Comparison of ENCODE assay signal across 24 mouse cellular contexts in the genomic region with DNA sequence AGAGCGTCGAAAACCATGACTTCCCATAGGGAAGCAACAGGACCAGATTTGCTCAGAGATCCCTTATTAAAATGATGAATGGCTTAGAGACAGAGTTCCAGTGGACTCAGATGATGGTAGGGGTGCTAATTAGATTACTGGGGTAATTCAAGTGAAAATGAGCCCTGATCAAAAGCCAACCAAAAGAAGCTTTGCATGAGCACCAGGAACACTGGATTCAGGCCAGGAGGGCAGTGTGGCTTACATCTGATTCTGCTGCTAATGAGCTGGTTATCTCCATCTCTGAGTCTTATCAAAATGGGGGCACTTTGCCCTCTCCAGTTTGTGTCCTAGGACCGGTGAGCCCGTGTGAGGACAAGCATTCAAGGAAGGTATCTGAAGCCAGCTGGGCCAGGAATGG.
"Had no signal": no experiment of that assay in that cellular context is flagged by ENCODE, and none has a peak within 500 bp of the region (broad histone marks: within the 10 kb centered on the region; RNA-seq: fewer than 3 reads in every experiment).

No protein-coding gene starts in this region.

- H3K9ac ChIP-seq: limb, embryonic 12.5 days; limb, embryonic 15.5 days; liver, embryonic 14.5 days; liver, postnatal 0 days; lung, embryonic 14.5 days; midbrain, embryonic 13.5 days; neural tube, embryonic 13.5 days; stomach, embryonic 15.5 days had no signal

- H3K4me3 ChIP-seq: layer of hippocampus, adult 2 months; limb, embryonic 12.5 days; limb, embryonic 15.5 days; midbrain, embryonic 13.5 days; myocyte; neural tube, embryonic 13.5 days; stomach, embryonic 15.5 days had no signal

- H3K4me2 ChIP-seq: limb, embryonic 12.5 days; limb, embryonic 15.5 days; liver, embryonic 11.5 days; lung, embryonic 14.5 days; midbrain, embryonic 13.5 days; neural tube, embryonic 13.5 days; stomach, embryonic 15.5 days had no signal

- H3K9me3 ChIP-seq: limb, embryonic 15.5 days; neural tube, embryonic 13.5 days; stomach, embryonic 15.5 days had no signal

- H3K27ac ChIP-seq: kidney, postnatal 0 days; layer of hippocampus, adult 2 months; limb, embryonic 12.5 days; limb, embryonic 15.5 days; liver, embryonic 14.5 days; macrophage; midbrain, embryonic 13.5 days; neural tube, embryonic 13.5 days; stomach, embryonic 15.5 days had no signal

- DNase-seq: kidney, adult 18-20 months; kidney, adult 9 months; kidney, postnatal 25 days; layer of hippocampus, adult 9-11 months; liver, postnatal 0 days; lung, embryonic 14.5 days; right cerebral cortex, postnatal 25 days; spleen, adult 18-20 months; thymus, adult 2 months; thymus, postnatal 14 days; thymus, postnatal 4 days had no signal

- H3K36me3 ChIP-seq: limb, embryonic 12.5 days; limb, embryonic 15.5 days; midbrain, embryonic 13.5 days; neural tube, embryonic 13.5 days; stomach, embryonic 15.5 days had no signal

- ATAC-seq: intestine, embryonic 16.5 days; liver, postnatal 0 days; lung, postnatal 0 days; midbrain, embryonic 13.5 days had no signal

- H3K4me1 ChIP-seq: limb, embryonic 12.5 days; limb, embryonic 15.5 days; stomach, embryonic 15.5 days had no signal

- H3K27me3 ChIP-seq: limb, embryonic 12.5 days; limb, embryonic 15.5 days; neural tube, embryonic 13.5 days; stomach, embryonic 15.5 days had no signal
